Mouse (Mus musculus): ENCODE results near the gene Olfr763.

DNA sequence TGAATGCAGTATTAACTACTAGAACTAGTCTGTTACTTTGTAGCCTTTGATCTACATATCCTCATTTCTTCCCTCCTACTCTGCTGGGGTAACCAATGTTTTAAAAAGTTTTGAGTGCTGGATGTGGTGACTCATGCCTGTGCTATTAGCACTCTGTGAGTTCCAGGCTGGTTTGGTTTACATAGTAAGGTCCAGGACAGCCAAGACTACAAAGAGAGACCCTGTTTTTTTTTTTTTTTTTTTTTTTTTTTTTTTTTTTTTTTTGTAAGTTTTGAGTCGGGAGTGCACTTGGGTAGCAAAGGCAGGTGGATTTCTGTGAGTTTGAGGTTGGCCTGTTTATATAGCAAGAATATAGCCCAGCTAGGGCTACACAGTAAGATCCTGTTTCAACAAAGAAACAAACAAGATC, 42.2 kb upstream of the Olfr763 start:
- no peak for TF ChIP-seq CTCF (IDR thresholded peaks at IDR 0.05; ENCODE audit: control insufficient read depth, insufficient read depth, low read length)
- no peak for TF ChIP-seq POLR2A (IDR thresholded peaks at IDR 0.05; ENCODE audit: borderline replicate concordance, control insufficient read depth, low read depth, low read length)

Measured in bone marrow, adult 2 months (tissue).